Mouse (Mus musculus) T-helper 1 cell (primary cell): ENCODE data around the gene Acot13.

Source experiments
- in situ Hi-C: fragments of 300-600 bp; cut with MboI, MseI; formaldehyde crosslinking; loops from one replicate; pipeline ENCODE4 v1.15.1; 2025; ENCODE audit warnings: high pct_unique_total_duplicates

Gene Acot13

DNA sequence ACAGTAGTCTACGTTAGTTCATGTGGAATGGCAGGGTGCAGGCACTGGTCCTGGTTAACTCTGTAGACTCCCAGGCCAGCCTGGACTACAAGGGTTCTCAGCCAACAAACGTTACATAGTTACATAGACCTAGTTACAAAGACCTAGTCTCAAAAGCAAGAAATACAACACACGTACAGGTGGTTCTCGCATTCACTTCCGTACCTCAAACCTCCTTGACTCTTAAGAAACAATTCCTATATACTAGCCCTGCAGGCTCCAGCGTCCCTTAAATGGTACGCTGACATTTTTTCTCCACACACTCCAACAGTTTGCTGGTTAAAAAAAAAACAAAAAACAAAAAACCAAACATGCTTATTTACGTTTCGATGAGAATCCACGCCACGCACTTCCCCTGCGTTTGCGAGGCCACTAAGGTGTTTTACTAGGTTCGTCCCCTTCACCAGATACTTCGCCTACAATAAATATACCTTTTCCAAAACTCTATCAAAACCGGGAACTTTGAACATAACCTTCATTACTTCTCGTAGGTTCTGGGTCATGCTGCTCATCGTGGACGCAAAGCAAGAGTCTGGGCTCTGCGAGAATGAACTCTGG, 486 bp downstream of the Acot13 start:
- in situ Hi-C loops = no loop called here

- in situ Hi-C loops = no loop called here
Measured at GRCm38 (mm10) chr13:24826116-24826515, 5.2 kb downstream of the Acot13 start.

DNA sequence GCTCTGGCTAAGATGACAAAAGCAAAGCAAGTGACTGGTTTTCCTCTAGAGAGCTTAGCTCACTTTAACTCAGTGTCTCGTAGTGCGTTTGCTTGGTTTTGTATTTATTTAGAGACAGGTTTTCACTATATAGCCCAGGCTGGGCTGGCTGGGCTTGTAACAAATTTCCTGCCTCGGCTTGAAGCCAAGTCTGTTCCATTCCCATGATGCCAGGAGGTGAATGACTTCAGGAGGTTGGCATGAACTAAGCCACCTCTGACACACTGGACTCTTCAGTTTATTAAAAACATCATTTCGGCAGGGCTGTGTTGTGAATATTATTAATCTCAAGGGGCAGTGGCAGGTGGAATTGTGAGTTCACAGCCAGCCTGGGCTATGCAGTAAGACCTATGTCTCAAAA, 5.8 kb downstream of the Acot13 start:
- in situ Hi-C loops = no loop called here

- in situ Hi-C loops = no loop called here
Measured at GRCm38 (mm10) chr13:24824647-24825046, 6.7 kb downstream of the Acot13 start.

GRCm38 (mm10) chr13:24822663-24823343, 8.5 kb downstream of the Acot13 start:
- in situ Hi-C loops = no loop called here

GRCm38 (mm10) chr13:24819931-24820330, 11.4 kb downstream of the Acot13 start:
- in situ Hi-C loops = no loop called here

DNA sequence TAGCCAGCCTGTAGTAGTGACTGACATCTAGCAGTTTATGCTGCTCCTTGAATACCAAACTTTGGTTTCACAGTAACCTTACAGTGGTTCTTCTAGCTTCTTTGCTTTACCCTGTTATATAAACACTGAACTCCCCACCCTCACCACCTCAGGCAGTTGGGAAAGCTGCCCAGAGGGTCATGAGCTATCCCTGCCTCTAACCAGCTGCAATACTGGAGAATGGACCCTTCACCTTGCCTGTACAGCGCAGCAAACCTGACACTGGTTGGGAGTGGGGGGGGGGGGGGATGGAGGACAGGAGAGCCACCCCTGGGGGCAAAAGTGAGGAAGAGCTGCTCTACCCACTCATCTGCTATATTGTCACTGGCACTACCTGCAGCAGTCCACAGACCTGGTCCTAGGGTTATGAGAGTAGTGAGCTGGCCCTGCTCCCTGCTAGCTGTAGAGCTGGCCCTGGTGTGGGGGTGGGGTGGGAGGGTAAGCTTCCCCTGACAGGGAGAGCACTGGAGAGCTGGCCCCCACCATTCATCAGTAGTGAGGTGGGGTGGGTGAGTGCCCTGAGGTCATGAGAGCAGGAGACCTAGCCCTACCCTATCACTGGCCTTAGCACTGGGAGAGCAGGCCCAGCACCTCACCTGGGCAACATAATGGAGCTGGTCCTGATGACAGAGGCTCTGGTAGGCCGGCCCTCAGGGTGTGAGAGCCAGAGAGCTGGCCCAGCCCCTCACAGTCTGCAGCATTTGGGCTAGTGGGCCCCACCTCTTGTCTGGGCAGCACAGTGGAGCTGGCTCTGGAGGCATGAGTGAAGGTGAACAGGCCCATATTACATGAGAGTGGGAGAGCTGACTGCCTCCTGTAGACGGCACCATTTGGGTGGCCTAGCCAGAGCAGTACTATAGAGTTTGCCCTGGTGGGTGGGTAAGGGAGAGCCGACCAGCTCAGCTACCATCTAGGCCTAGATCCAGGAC, 14.9 kb downstream of the Acot13 start:
- in situ Hi-C loops = no loop called here

- in situ Hi-C loops = no loop called here
Measured at GRCm38 (mm10) chr13:24814616-24815015, 16.7 kb downstream of the Acot13 start.

GRCm38 (mm10) chr13:24812521-24812920, 18.8 kb downstream of the Acot13 start:
- in situ Hi-C loops = no loop called here

GRCm38 (mm10) chr13:24806079-24806478, 25.3 kb downstream of the Acot13 start:
- in situ Hi-C loops = no loop called here

GRCm38 (mm10) chr13:24803196-24803595, 28.1 kb downstream of the Acot13 start:
- in situ Hi-C loops = no loop called here

DNA sequence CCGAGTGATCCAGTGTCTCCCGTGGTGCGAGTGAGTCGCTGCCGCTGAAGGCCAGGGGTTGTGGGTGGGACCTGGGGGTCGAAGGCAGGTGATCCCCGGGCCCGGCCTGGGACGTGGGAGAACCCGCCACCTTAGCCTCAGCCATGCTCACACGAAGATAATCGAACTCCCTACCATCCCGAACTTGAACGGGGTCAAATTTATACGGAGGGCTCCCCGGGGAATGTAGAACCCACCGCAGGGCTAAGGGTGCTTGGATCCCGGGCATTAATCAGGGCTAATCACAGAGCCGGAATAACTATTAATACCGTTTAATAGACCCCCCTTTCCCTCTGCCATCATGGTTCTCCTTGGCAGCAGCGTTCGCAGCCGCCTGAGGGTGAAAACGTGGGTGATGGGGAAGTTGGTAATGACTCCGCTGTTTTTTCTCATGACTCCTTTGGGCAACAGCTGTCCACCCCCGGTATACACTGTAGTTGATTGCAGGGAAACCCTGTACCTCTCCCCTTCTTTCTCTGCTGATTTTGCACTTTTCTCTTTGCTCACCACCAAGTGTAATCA, 29.1 kb downstream of the Acot13 start:
- in situ Hi-C loops = no loop called here

- in situ Hi-C loops = no loop called here
Measured at GRCm38 (mm10) chr13:24801308-24801921, 29.9 kb downstream of the Acot13 start, which contains the start of gene BC005537. TSS of gene BC005537 (plus strand) at chr13:24801657.

- in situ Hi-C loops = no loop called here
Measured at GRCm38 (mm10) chr13:24800674-24801307, 30.5 kb downstream of the Acot13 start.

DNA sequence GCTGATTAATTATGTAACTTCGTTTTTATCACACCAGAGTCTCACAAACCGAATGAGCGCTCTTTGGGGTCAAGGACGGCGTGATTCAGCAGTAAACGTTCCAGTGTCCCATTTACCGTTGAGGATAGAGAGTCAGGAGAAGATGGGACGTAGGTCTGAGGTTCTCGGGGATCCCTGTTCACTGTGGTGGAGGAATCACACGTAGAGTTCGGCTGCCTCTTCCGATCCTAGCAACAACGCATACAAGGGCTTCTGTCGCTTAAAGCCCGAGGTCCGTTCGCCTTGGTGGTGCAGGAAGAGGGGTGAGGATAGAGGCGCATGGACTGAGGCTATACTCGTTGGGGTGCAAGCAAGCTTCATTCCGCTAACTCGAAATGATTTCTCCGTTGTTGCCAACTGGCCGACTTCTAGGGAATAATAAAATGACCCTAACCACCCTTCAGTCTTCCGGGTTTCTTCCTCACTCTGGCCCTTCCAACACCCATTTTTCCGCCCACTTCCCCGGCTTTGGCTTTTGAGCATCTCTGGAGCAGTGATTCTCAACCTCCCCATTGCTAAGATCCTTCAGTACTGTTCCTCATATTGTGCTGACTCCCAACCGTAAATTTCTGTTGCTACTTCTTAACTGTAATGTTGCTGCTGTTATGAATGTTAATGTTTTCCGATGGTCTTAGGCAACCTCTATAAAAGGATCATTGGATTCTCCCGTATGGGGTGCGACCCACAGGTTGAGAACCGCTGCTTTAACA, 31.2 kb downstream of the Acot13 start:
- in situ Hi-C loops = loop anchor here (5.0 kb wide), 1 partner anchor 38 kb away; the partner anchor contains the start of gene Gmnn

GRCm38 (mm10) chr13:24799378-24799777, 32.0 kb downstream of the Acot13 start:
- in situ Hi-C loops = loop anchor here (5.0 kb wide), 1 partner anchor 37 kb away; the partner anchor contains the start of gene Gmnn

DNA sequence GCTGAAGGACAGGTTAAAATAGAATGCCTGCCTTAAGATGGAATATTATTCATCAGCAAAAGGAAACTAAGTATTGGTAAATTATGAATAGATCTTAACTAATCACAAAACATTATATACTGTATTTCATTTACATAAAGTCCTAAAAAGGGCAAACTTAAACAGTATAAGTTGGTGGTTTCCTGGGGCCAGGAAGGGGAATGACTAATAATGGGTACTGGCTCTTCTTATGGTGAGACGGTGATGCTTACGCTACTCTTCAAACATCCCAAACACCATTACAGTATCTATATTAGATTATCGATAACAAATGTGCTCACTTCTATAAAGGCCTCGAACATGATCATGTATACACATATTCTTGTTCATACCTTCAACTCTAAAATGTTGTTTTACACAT, 32.7 kb downstream of the Acot13 start:
- in situ Hi-C loops = loop anchor here (5.0 kb wide), 1 partner anchor 36 kb away; the partner anchor contains the start of gene Gmnn

DNA sequence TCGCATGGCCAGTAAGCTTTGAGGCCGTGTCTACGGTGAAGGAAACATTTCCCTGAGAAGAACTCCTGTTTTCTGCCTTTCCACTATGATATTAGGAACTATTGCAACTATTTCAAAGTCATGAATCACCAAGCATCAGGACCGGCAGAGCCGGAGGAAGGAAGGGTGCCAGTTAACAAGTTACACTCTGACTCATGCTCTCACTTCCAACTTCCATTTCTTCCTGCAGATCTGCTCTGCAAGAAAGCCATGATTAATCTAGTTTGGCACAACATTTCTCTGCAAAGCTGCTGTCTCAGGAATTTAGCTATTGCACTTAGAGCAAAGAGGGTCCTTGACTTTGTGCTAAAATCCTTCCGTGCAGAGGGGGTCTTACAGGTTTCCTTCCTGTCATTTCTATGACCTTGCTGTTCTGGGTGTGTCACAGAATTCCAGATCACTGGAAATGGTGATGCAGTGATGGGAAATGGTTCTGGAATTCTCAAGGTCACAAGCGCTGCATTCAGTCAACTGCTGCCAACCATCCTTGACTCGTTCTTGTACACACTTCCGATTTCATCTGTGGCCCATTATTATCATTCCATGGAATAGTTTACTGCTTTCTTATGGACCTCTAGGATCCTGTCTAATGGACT, 38.8 kb downstream of the Acot13 start:
- in situ Hi-C loops = no loop called here

DNA sequence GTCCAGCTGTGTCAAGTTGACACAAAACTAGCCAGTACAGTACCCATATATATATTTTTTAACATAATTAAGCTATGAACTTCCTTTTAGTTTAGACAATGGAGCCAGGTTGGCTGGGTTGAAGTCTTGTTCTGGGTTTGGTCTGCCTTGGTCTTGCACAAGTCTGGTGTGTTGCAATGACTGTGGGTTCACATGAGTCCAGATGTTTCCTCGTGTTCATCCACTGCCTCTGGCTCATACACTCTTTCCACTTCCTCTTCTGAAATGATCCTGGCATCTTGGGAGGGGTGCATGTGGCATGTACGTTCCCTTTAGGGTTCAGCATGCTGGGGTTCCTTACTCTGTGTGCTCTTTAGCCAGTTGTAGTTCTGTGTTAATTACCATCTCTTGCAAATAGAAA, 40.0 kb downstream of the Acot13 start:
- in situ Hi-C loops = no loop called here

DNA sequence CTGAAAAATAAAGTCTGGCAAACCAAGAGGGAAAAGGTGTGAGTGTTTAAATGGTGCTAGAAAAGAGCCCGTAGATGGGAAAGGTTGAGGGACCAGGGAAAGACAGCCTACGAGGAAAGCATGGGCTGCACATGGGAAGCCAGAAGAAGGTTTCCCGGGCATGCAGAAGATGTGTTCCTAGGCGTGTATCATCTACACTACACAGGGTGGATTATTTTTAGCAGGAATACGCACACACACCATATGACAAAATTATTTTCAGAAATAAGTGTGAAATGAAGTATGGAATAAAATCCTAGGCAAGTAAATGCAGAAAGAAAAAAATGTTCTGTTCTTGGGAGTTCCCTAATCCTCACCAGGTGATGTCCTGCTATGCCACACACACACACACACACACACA, 43.9 kb downstream of the Acot13 start:
- in situ Hi-C loops = no loop called here
